Mouse (Mus musculus) embryonic facial prominence, embryonic 13.5 days (tissue): Measurements from ENCODE around the gene Zmym2. TPM values are rescaled to one million over a fixed set of nuclear protein-coding genes. Genes with fewer than 3 reads are reported as not detected.
"Not testable (repeated sequence)": the region's sequence is repeated elsewhere in the genome, so short reads cannot be mapped to it uniquely, and the experiment has no call there.

ENCODE experiments used
- ATAC-seq: fragments of 200-750 bp; cut with Nextera tagmentation; 2 replicates; pipeline ENCODE4 v1.8.0; 2017; ENCODE audit warnings: low read depth; ENCODE audit not compliant: insufficient number of reproducible peaks, insufficient read depth, low FRiP score, low TSS enrichment
- H3K27ac ChIP-seq: fragments of 300-500 bp; sonication (generic); 2 replicates; pipeline ENCODE4 v1.5.1; 2015; ENCODE audit warnings: moderate library complexity, mild to moderate bottlenecking, inconsistent platforms
- H3K27me3 ChIP-seq: fragments of 300-500 bp; sonication (generic); 2 replicates; pipeline ENCODE4 v1.6.1; 2015; ENCODE audit warnings: mild to moderate bottlenecking, inconsistent platforms
- H3K36me3 ChIP-seq: fragments of 300-500 bp; sonication (generic); 2 replicates; pipeline ENCODE4 v1.6.1; 2015; ENCODE audit warnings: mild to moderate bottlenecking, inconsistent platforms
- H3K4me1 ChIP-seq: fragments of 300-500 bp; sonication (generic); 2 replicates; pipeline ENCODE4 v1.6.1; 2015; ENCODE audit warnings: inconsistent platforms
- H3K4me2 ChIP-seq: fragments of 300-500 bp; sonication (generic); 2 replicates; pipeline ENCODE4 v1.6.1; 2015; ENCODE audit warnings: moderate library complexity, mild to moderate bottlenecking, inconsistent platforms
- H3K4me3 ChIP-seq: fragments of 300-500 bp; sonication (generic); 2 replicates; pipeline ENCODE4 v1.5.1; 2015; ENCODE audit warnings: mild to moderate bottlenecking, inconsistent platforms
- H3K9ac ChIP-seq: fragments of 300-500 bp; sonication (generic); 2 replicates; pipeline ENCODE4 v1.6.1; 2015; ENCODE audit warnings: mild to moderate bottlenecking, inconsistent platforms
- H3K9me3 ChIP-seq: fragments of 300-500 bp; sonication (generic); 2 replicates; pipeline ENCODE4 v1.6.1; 2016; ENCODE audit warnings: inconsistent platforms
- WGBS: fragments of 180-500 bp; shearing (Covaris S2); methylation state at CpG from one replicate; pipeline ENCODE4 v1.1.7; 2015; ENCODE audit warnings: mixed read lengths; 5-methylcytosine and 5-hydroxymethylcytosine counted together
- polyA plus RNA-seq: library from polyadenylated mRNA; unstranded; fragments of >200 nt; fragmentation: Nextera tagmentation; extraction: Ambion mirVana; gene quantifications from 2 replicates; pipeline ENCODE4 v1.2.1, GENCODE M21; 2015

Gene Zmym2
- 52.2 and 52.6 TPM in 2 replicates for polyA plus RNA-seq

DNA sequence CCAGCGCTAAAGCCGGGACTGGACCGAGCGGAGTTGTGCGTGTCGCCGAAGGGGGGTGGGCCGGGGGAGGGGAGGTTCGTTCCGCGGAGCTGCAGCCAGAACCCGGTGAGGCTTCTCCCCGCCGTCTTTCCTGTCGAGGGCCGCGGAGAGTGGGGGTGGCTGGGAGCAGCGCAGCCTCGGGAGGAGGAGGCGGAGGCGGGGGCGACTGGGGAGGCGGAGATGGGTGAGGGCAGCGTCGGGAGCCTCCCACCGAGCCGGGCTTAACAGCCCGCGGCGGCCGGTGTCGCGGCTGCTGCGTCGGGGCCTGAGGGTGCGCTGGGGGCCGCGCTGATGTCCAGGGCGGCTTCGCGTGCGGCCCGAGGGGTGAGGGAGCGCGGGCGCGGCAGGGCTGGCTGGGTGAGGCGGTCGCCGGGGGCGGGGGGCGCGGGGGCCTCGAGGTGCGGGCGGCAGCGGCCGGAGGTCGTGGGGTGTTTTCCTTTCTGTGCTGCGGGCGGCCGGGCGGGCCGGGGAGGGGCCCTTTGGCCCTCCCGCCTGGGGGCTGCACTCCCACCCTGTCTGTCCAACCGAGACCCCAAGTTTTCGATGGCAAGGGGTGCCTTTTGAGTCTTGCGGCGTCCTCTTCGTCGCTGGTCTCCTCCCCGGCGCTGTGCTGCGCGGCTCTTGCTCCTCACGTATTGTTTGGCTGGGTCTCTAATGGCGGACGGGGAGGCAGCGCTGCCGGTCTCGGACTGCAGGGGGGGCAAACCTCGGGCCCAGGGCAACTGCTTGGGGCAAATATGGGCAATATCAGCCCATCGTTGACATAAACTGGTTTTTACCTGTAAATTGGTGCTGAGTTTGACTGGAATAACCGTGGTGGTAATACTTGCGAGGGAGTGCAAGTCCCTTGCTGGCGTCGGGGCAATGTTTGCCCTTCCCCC lies at the start of gene Zmym2:
Gene Zmym2 (plus strand): TSS at position 60 of the 920 bp plus-strand sequence.
- H3K9me3 ChIP-seq, H3K27me3 ChIP-seq: not testable (repeated sequence)
- under 1% methylated on average over 44 of the region's 87 CpGs for WGBS
- Histone ChIP-seq H3K4me3 (peak within 1 kb of the TSS; percentile 76), H3K36me3 (peaks cover 24% of the 10 kb centered on the region), H3K4me1 (peaks cover 13% of the 10 kb centered on the region), H3K4me2 (peak within 1 kb of the TSS; percentile 73), H3K27ac (peak within 1 kb of the TSS; percentile 99), H3K9ac (peak within 1 kb of the TSS; percentile 94)
- 0 out of 2 replicates have a peak, but pooled peaks have one; percentile 3 for ATAC-seq

DNA sequence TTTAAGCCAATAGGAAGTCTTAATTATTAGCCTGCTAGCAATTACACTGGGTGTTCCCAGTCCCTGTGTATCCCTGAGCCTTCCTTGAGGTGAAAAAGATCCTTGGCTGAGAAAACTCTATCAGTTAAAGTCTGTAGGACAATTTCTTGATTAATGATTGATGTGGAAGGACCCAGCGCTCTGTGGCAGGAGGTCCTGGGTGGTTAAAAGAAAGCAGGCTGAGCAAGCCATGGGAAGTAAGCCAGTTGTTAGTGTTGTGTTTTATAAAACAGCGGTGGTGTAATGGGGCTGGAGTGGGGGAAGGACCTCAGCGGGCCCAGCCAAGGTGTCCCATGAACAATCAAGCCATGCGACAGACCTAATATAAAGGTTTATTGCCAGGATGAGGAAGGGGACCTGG lies 42.4 kb upstream of the Zmym2 start:
- Histone ChIP-seq H3K9ac (no peak overlapping the region), H3K9me3 (no peaks in the 10 kb centered on the region), H3K4me3 (no peak overlapping the region), H3K4me2 (no peak overlapping the region), H3K27ac (no peak overlapping the region), H3K4me1 (no peaks in the 10 kb centered on the region), H3K36me3 (no peaks in the 10 kb centered on the region), H3K27me3 (no peaks in the 10 kb centered on the region)
- WGBS = 66% methylated on average over 4 of the region's 4 CpGs
- no peak for ATAC-seq

GRCm38 (mm10) chr14:56844507-56844906 lies 41.9 kb upstream of the Zmym2 start:
- Histone ChIP-seq H3K9ac (no peak overlapping the region), H3K4me1 (no peaks in the 10 kb centered on the region), H3K4me2 (no peak overlapping the region), H3K27ac (no peak overlapping the region), H3K9me3 (no peaks in the 10 kb centered on the region), H3K36me3 (no peaks in the 10 kb centered on the region), H3K27me3 (no peaks in the 10 kb centered on the region), H3K4me3 (no peak overlapping the region)
- no peak for ATAC-seq
- WGBS = 24% methylated on average over 2 of the region's 2 CpGs

- H3K4me3 ChIP-seq = no peak overlapping the region
- H3K36me3 ChIP-seq = no peaks in the 10 kb centered on the region
- WGBS = 67% methylated on average over 2 of the region's 2 CpGs
Measured at GRCm38 (mm10) chr14:56848322-56848721, 38.1 kb upstream of the Zmym2 start.

GRCm38 (mm10) chr14:56849681-56850080 lies 36.8 kb upstream of the Zmym2 start:
- Histone ChIP-seq H3K9ac (no peak overlapping the region), H3K27ac (no peak overlapping the region), H3K36me3 (no peaks in the 10 kb centered on the region), H3K4me3 (no peak overlapping the region), H3K9me3 (peaks cover 23% of the 10 kb centered on the region), H3K4me1 (no peaks in the 10 kb centered on the region), H3K27me3 (no peaks in the 10 kb centered on the region), H3K4me2 (no peak overlapping the region)
- ATAC-seq = no peak
- 76% methylated on average over 2 of the region's 2 CpGs for WGBS

More at GRCm38 (mm10) chr14:56848322-56848721, 38.1 kb upstream of the Zmym2 start:
- H3K4me2 ChIP-seq = no peak overlapping the region
- H3K4me1 ChIP-seq = no peaks in the 10 kb centered on the region
- H3K9me3 ChIP-seq = peaks cover 9% of the 10 kb centered on the region
- no peaks in the 10 kb centered on the region for H3K27me3 ChIP-seq
- H3K9ac ChIP-seq = no peak overlapping the region
- H3K27ac ChIP-seq = no peak overlapping the region
- no peak for ATAC-seq

DNA sequence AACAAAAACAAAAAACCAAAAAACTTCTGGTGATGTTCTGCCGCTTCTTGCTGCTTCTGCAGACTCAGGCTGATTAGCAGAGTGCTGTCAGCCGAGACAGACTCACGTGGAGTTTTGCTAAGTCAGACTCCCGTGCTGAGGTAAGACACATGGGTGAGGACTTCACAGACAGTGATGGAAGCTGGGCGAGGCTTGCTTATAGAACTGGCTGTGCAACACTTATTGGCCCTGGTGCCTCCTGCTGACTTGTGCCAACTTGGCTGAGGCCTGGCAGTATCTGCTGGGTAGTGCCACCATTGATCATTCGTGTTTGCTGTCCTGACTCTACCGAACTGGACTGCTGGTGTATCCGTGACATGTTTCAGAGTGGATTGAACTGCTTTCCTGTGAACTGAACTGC lies 22.4 kb upstream of the Zmym2 start:
- WGBS = 47% methylated on average over 8 of the region's 8 CpGs
- Histone ChIP-seq H3K27ac (no peak overlapping the region), H3K27me3 (peaks cover 31% of the 10 kb centered on the region), H3K4me1 (0 out of 2 replicates have a peak, but pooled peaks cover 4% of the 10 kb centered on the region), H3K36me3 (no peaks in the 10 kb centered on the region), H3K4me2 (peak overlapping the region; percentile 74; the same call in 1 of the 2 replicates), H3K4me3 (no peak overlapping the region), H3K9me3 (no peaks in the 10 kb centered on the region), H3K9ac (no peak overlapping the region)
- ATAC-seq = no peak

GRCm38 (mm10) chr14:56864641-56865040 lies 21.8 kb upstream of the Zmym2 start:
- Histone ChIP-seq H3K4me3 (peak overlapping the region; percentile 48), H3K4me1 (0 out of 2 replicates have a peak, but pooled peaks cover 4% of the 10 kb centered on the region), H3K9ac (peak overlapping the region; percentile 61), H3K27ac (no peak overlapping the region), H3K4me2 (peak overlapping the region; percentile 74), H3K9me3 (no peaks in the 10 kb centered on the region), H3K36me3 (no peaks in the 10 kb centered on the region), H3K27me3 (peaks cover 31% of the 10 kb centered on the region)
- no peak for ATAC-seq
- WGBS = 2% methylated on average over 13 of the region's 13 CpGs

- ATAC-seq = not testable (repeated sequence)
Measured at GRCm38 (mm10) chr14:56865112-56865511, 21.3 kb upstream of the Zmym2 start.

GRCm38 (mm10) chr14:56873525-56873924 lies 12.9 kb upstream of the Zmym2 start:
- H3K27me3 ChIP-seq = no peaks in the 10 kb centered on the region
- ATAC-seq = no peak
- no peak overlapping the region for H3K9ac ChIP-seq
- peaks cover 8% of the 10 kb centered on the region; the same call in 1 of the 2 replicates for H3K9me3 ChIP-seq
- no peak overlapping the region for H3K4me3 ChIP-seq
- H3K4me2 ChIP-seq = no peak overlapping the region
- WGBS = 81% methylated on average over 5 of the region's 5 CpGs
- no peaks in the 10 kb centered on the region for H3K36me3 ChIP-seq
- H3K4me1 ChIP-seq = no peaks in the 10 kb centered on the region
- H3K27ac ChIP-seq = no peak overlapping the region

More at GRCm38 (mm10) chr14:56865112-56865511, 21.3 kb upstream of the Zmym2 start:
- Histone ChIP-seq H3K4me2 (peak overlapping the region; percentile 74), H3K4me3 (peak overlapping the region; percentile 48), H3K9ac (peak overlapping the region; percentile 61), H3K27me3 (peaks cover 31% of the 10 kb centered on the region)
- not testable (repeated sequence) for H3K27ac ChIP-seq, H3K9me3 ChIP-seq, H3K4me1 ChIP-seq, H3K36me3 ChIP-seq
- 3% methylated on average over 30 of the region's 30 CpGs for WGBS

DNA sequence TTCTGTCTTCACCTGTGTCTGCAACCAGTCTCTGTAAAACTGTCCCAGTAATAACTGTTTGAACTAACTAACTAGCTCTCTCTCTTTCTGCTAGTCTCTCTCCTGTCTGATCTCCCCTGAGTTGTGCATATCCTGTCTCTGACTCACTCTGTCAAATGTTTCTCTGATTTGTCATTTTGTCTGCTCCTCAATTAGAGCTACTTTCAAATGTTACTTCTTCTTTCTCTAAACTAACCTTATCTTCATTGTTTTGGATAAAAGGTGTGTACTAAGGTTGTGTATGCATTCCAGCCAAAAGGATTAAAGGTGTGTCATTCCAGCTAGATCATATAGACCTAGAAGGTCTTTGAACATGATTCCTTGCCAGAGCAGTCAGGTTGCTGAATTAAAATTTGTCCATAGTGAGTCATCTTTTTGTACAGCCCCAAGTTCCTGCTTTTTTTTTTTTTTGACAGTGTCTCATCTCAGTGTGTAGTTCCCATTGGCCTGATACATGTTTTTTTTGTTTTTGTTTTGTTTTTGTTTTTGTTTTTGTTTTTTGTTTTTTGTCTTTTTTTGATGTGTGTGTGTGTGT lies 10.8 kb upstream of the Zmym2 start:
- no peak overlapping the region for H3K27ac ChIP-seq
- no peaks in the 10 kb centered on the region for H3K27me3 ChIP-seq
- no peaks in the 10 kb centered on the region for H3K36me3 ChIP-seq
- peaks cover 4% of the 10 kb centered on the region; the same call in 1 of the 2 replicates for H3K9me3 ChIP-seq
- no peak for ATAC-seq
- no peaks in the 10 kb centered on the region for H3K4me1 ChIP-seq
- H3K4me2 ChIP-seq = no peak overlapping the region
- H3K4me3 ChIP-seq = no peak overlapping the region
- H3K9ac ChIP-seq = no peak overlapping the region

DNA sequence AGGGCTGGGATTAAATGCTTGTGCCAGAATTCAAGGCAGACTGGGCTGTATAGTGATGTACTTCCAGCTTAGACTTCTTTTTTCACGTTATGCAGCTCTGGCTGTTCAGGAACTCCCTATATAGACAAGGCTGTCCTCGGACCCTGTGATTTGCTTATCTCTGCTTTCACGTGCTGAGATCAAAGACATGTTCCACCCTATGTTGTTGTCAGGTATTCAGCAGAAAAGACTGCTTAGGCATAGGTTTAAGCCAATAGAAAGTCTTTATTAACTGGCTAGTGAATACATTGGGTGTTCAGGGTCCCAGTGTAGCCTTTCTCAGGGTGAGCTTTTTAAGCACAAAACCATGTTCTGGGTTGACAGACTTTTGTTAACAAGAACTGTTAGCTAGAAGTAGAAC lies 5.2 kb upstream of the Zmym2 start:
- Histone ChIP-seq H3K9me3 (0 out of 2 replicates have a peak, but pooled peaks cover 3% of the 10 kb centered on the region), H3K27ac (no peak overlapping the region), H3K4me3 (no peak overlapping the region), H3K36me3 (no peaks in the 10 kb centered on the region), H3K4me1 (no peaks in the 10 kb centered on the region), H3K4me2 (no peak overlapping the region), H3K27me3 (no peaks in the 10 kb centered on the region), H3K9ac (no peak overlapping the region)
- no peak for ATAC-seq
- WGBS = 66% methylated on average over 3 of the region's 3 CpGs
